Mouse (Mus musculus) thymus, adult 2 months (tissue): ENCODE results near the gene Blmh.

ENCODE experiments used
- CTCF ChIP-seq: fragments of 200-500 bp; IDR thresholded peaks from 2 replicates; pipeline ENCODE4 v1.5.1; 2012; ENCODE audit warnings: mild to moderate bottlenecking, control low read depth, low read length, moderate library complexity, borderline replicate concordance; ENCODE audit not compliant: control insufficient read depth, poor library complexity, insufficient read depth; ENCODE audit errors: extremely low read depth
- POLR2A ChIP-seq: fragments of 200-500 bp; IDR thresholded peaks from 2 replicates; pipeline ENCODE4 v1.6.1; 2012; ENCODE audit warnings: mild to moderate bottlenecking, low read length, control low read depth, moderate library complexity; ENCODE audit not compliant: control insufficient read depth, poor library complexity, insufficient read depth; ENCODE audit errors: extremely low read depth

- no peak for TF ChIP-seq CTCF
- no peak for TF ChIP-seq POLR2A
These were observed 59.0 kb downstream of the Blmh start for GRCm38 (mm10) chr11:76983641-76984040.
